Mouse (Mus musculus): ENCODE data around the gene Mtus2.

The Mtus2 gene

DNA sequence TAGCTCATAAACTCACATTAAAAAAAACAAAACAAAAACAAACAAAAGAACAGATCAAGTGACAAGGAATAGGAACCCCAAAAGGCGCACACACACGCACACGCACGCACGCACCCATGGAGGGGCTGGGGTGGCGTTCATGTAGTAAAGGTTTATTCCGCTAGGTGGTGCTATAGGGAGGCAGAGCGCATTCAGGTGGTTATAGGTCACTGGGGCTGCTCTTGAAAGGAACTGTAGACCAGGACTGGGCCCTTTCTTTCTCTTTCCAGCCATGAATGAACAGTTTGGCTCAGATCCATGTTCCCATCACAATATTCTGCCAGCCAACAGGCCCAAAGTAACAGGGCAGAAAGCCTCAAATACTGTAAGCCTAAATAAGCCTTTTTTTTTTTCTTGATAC lies 389.4 kb downstream of the Mtus2 start:
- no peak for DNase-seq (ENCODE audit: low spot score)

DNA sequence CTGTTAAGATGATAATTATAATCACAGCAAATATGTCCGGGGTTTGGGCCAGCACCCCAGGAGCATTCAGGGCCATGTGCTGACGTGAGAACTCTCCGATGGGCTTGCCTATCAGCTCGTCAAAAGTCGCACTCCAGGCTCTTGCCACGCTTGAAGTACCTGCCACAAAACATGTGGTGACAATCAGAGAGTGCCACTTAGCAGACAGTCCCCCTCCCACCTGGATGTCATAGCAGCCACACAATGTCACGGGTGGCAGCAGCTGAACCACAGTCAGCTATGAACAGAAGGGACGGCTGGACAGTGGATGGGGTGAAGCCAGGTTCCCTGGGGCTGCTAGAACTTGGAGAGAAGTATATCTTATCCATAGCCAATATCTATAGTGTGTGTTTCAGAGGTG lies 391.0 kb downstream of the Mtus2 start:
- DNase-seq (ENCODE audit: low spot score): no peak

DNA sequence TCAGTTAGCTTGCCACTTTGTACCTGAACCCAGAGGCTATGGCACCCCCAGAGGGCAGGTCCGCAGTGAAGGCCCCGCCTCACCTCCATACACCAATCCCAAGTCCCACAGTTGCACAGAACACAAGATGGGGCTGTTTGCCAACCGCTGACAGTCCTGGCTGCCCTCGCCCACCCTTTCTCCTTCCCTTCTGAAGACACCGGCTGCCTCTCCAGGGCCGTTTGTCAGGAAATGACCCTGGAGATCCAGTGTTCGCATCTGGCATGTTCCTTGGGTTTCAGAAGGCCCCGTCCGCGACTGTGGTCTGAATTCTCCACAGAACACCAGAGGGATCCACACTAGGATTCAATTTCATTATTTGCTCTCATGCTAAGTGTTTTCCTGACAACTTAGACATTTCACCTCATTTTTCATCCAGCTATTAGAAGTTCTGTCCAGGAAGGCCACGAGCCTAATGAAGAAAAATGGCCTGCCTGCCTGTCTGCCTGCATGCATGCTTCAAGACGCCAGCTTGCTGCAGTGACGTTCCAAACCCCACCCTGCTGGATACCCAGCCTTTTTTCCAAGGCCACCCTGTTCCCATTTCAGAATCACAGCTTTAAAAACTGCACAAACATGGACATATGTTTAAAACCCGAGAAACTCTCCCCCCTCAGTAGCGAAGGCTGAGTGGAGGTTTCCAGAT lies 392.3 kb downstream of the Mtus2 start:
- DNase-seq (ENCODE audit: low spot score): no peak

DNA sequence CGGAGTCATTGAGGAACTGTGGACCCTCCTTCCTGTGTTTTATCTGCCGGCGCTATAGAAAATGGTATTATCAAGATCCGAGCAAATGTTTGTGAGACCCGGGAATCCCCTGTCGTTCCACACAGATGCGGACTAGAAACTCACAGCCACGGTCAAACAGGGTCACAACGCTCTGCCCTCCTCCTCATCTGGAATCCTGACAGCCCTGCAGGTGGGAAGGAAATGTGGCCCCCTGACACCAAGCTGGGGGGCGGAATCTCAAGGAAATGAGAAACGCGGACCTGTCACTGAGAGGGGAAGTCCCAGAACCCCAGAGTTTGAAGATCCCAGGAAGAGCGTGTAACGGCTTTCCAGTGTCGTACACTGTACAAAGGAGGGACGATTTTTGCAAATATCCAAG lies 396.3 kb downstream of the Mtus2 start:
- no peak for DNase-seq (ENCODE audit: low spot score)

DNA sequence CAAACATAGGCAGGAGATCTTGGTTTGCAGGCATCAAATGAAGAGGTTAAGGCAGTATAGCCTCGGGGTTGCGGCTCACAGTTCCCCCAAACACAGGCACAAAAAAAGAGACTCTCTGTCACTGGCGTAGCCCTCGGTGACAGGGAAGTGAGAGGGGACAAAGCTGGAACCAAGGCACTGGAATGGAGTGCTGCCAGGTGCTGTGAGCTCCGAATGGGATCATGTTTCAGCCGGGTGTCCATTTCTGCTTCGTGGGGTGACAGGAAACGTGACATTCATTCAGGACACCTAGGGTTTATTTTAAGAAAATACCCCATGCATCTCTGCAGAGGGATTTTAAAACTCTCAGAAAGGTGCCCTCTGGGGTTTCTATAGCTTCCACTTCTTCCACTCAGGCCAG lies 397.4 kb downstream of the Mtus2 start:
- no peak for DNase-seq (ENCODE audit: low spot score)

DNA sequence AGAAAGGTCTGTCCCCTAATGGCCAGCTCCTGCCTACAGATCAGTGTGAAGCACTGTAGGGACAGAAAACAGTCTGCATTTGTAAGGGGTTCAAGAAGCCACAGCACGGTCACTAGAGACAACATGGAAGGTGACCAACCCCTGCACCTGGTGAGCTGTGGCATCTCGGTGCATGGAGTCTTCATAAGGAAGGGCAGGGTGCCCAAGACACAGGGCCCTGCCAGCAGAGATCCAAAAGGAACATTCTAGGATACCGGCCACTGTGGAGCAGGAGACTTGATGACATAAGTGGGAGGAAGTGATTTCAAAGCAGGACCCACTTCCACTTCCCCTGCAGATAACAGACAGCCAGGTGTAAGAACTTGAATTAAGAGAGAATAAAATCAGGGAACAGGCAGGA lies 398.7 kb downstream of the Mtus2 start:
- DNase-seq (ENCODE audit: low spot score): no peak

DNA sequence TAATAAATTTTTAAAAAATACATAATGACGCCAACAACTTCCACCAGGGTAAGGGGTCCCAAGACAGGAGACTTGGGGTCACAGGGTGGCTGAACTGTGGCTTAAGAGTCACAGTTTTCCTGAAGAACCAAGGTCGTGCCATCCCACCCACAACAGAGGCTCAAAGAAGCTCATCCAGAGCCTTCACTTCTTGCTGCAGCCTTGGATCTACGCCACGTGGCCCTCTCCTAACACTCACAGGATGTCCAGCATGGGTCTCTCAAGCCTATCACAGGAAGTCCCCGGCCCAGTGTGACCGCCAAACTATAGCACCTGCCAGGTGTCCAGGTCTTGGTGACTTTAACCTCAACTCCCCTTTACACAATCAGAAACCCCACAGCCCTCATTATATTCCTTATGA lies 400.0 kb downstream of the Mtus2 start:
- no peak for DNase-seq (ENCODE audit: low spot score)

DNA sequence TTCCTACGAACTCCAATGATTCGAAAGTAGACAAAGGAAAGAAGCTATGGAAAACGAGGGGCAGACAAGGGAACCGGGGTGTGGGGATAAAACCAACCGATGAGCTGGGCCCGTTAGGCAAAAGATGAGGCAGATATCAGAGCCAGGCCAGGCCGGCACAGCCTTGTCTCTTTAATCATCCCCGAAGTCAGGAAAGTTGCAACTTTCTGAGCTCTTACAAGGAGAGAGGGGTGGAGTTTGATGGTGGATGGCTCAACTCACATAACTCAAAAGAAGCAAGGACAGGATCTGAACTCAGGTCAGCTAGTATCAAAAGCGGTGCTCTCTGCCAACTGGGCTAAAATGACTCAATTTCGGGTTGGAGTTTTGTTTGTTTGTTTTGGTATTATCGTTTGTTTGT lies 402.0 kb downstream of the Mtus2 start:
- no peak for DNase-seq (ENCODE audit: low spot score)

DNA sequence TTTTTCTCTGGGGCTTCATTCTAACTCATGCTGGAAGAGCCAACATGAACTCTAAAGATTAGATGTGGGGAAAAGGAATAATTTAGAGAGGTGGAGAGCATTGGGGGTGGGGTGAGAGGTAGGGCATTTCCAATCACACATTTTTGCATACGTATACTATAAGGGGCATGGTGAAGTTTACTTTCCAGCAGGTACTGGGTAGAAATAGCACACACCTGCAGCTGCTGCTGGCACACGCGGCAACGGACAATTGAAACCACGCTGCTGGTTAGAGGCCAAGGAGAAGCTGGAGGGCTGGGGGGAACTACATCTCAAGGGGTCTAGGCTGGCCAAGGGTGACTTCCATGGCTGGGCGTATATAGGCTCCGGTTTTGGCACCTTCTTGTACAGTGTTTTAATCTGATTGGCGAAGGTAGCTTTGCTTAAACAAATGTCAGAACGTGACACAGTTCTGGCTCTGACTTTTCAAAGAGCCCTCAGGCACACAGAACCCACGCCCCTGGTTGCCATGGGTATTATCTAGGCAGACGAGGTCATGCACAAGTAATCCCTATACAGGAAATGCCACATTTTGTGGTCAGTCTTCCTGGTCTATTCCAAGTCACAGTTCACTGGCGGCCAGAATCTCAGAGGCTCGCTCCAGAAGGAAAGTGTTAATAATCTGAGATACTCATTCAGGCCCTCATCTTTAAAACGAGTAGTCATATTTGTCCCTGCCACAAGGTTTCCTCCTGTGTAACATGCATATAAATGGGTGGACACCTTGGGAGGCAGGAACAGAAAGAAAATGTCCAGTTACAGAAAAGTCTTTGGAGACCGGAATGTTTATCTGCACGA lies 404.0 kb downstream of the Mtus2 start:
- DNase-seq (ENCODE audit: low spot score): no peak

DNA sequence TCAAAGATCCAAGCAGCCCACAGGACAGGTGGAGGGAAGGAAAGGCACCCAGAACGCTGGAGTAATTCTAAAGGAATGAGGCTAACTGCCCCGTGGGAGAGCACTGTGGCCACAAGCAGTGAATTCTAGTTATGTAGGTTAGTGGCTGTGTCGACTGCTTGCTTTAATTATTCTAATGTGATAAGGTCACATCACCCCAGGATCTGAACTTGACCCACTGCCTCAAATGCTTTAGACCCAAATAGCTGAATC lies 404.6 kb downstream of the Mtus2 start:
- no peak for DNase-seq (ENCODE audit: low spot score)

DNA sequence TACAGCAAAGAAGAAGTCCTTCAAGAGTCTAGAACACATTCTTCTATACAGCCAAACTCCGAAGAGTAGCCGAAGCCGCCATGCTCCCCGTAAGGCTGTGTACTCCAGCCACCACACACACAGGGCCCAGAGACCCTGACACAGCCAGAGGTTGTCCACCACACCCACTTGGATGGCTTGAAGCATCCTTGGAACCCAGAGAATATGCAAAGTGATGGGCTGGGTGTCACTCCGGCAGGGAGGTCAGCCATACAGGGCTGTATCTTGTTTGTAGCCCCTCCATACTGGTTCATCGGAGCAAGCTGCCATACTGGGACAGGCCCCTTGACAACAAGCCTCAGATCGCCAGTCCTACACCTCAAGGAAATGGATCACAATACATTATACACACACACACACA lies 405.2 kb downstream of the Mtus2 start:
- no peak for DNase-seq (ENCODE audit: low spot score)

DNA sequence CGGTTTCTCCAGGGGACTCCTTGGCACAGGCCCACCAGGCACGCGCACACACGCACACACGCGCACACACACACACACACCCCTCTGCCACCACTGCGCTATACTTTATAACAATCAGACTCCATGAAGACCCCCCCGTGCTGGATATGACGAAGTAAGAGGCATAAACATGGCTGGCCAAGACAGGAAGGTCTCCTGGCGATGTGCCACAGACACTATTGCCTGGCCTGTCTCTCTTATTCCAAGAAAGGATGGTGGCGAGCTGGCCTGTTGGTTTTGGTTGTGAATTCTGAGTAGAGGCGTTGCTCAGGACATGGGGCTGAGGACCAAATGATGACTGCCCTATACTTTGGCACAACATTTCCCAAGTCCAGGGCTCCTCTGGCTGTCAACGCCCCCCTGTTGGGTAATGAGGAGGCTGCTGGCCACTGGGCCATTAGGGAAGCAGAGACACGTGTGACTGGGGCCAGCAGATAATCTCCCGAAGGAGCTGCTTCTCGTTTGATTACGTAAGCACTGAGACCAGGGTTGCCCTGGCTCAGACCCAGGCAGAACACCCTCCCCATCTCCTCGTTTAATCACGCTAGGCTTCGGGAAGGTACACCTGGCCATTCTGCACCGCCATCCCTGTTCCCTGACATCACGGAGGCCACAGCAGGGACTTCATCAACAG lies 406.5 kb downstream of the Mtus2 start:
- DNase-seq (ENCODE audit: low spot score): no peak
